Mouse (Mus musculus) kidney, embryonic 15.5 days (tissue): Measurements from ENCODE around the gene Keap1. TPM values are rescaled to one million over a fixed set of nuclear protein-coding genes. Genes with fewer than 3 reads are reported as not detected.
A peak's percentile ranks its signal among the peaks of the same experiment; 100 is the strongest.

Experiments used
- ATAC-seq: fragments of 200-750 bp; cut with Nextera tagmentation; replicated peaks from 2 replicates; pipeline ENCODE4 v1.8.0; 2017; ENCODE audit warnings: moderate TSS enrichment; ENCODE audit not compliant: low FRiP score
- H3K27ac ChIP-seq: fragments of 300-500 bp; sonication (generic); 2 replicates; pipeline ENCODE4 v1.5.1; 2015; ENCODE audit warnings: mild to moderate bottlenecking, inconsistent platforms
- H3K27me3 ChIP-seq: fragments of 300-500 bp; sonication (generic); 2 replicates; pipeline ENCODE4 v1.6.1; 2015; ENCODE audit warnings: inconsistent platforms
- H3K36me3 ChIP-seq: fragments of 300-500 bp; sonication (generic); 2 replicates; pipeline ENCODE4 v1.6.1; 2015; ENCODE audit warnings: inconsistent platforms
- H3K4me1 ChIP-seq: fragments of 300-500 bp; sonication (generic); 2 replicates; pipeline ENCODE4 v1.6.1; 2015; ENCODE audit warnings: inconsistent platforms
- H3K4me2 ChIP-seq: fragments of 300-500 bp; sonication (generic); 2 replicates; pipeline ENCODE4 v1.6.1; 2015; ENCODE audit warnings: moderate library complexity, mild to moderate bottlenecking, inconsistent platforms
- H3K4me3 ChIP-seq: fragments of 300-500 bp; sonication (generic); replicated peaks from 2 replicates; pipeline ENCODE4 v1.5.1; 2015; ENCODE audit warnings: mild to moderate bottlenecking, inconsistent platforms
- H3K9ac ChIP-seq: fragments of 300-500 bp; sonication (generic); 2 replicates; pipeline ENCODE4 v1.6.1; 2015; ENCODE audit warnings: mild to moderate bottlenecking, inconsistent platforms
- H3K9me3 ChIP-seq: fragments of 300-500 bp; sonication (generic); replicated peaks from 2 replicates; pipeline ENCODE4 v1.6.1; 2016; ENCODE audit warnings: inconsistent platforms
- WGBS: fragments of 180-500 bp; shearing (Covaris S2); methylation state at CpG from one replicate; pipeline ENCODE4 v1.1.7; 2015; ENCODE audit warnings: mixed read lengths; 5-methylcytosine and 5-hydroxymethylcytosine counted together
- polyA plus RNA-seq: library from polyadenylated mRNA; unstranded; fragments of >200 nt; fragmentation: Nextera tagmentation; extraction: Ambion mirVana; gene quantifications from 2 replicates; pipeline ENCODE4 v1.2.1, GENCODE M21; 2015

Gene Keap1
- polyA plus RNA-seq, 1 experiment from 2014 or later = 64.2 TPM

DNA sequence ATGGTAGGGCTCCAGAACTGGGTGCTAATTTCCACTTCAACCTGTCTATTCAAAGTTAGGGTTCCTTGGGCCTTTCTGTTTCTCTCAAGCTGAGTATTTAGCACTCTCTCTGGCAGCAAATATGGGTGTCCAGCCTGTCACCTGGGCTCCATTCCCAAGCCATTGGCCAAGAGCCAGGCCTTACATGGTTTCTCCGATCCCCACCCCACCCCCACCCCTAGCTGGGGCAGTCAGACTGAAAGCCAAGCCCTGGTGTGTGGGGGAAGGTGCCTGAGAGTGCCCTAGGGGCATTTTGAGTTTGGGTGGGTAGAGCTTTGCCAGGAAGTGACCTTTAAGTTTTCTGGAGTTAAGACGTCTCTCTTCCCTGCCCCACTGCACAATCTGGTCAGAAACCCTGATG is 54.4 kb downstream of the Keap1 start:
- ATAC-seq = no peak
- Histone ChIP-seq H3K4me3 (no peak overlapping the region; the same call in 1 of the 2 replicates), H3K36me3 (no peaks in the 10 kb centered on the region), H3K9me3 (no peaks in the 10 kb centered on the region), H3K27ac (no peak overlapping the region), H3K4me1 (peaks cover 44% of the 10 kb centered on the region), H3K4me2 (peak overlapping the region; percentile 79), H3K9ac (no peak overlapping the region; the same call in 1 of the 2 replicates), H3K27me3 (no peaks in the 10 kb centered on the region)
- WGBS = 20% methylated on average over 2 of the region's 2 CpGs

DNA sequence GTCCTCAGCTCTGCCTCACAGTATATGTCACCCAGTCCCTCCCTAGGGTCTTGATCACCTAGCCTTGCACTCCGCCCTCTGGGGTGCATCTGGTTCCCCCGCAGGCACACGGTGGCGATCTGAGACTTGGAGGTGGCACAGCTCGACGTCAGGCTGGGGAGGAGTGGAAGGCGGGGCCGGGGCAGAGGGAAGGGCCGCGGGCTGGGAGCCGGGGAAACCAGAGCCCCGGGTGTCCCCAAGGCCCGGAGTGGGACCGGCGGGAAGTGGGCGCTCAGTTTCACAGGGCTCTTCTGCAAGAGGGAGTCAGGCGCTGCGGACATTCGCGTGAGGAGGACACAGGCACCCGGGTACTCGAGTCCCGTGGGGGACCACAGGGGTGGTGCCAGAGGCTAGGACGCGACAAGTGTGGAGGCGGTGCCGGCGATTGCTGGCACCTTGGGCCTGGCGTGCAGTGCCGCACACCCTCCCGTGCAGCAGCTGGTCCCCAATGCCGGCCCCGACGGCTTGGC is 55.2 kb downstream of the Keap1 start:
- 6% methylated on average over 34 of the region's 34 CpGs for WGBS
- peak; percentile 57 for ATAC-seq
- H3K4me3 ChIP-seq = peak overlapping the region; percentile 44
- H3K9ac ChIP-seq = peak overlapping the region; percentile 46
- peak overlapping the region; percentile 79 for H3K4me2 ChIP-seq
- H3K27ac ChIP-seq = no peak overlapping the region
- no peaks in the 10 kb centered on the region for H3K27me3 ChIP-seq
- no peaks in the 10 kb centered on the region for H3K9me3 ChIP-seq
- H3K36me3 ChIP-seq = no peaks in the 10 kb centered on the region
- H3K4me1 ChIP-seq = peaks cover 44% of the 10 kb centered on the region

DNA sequence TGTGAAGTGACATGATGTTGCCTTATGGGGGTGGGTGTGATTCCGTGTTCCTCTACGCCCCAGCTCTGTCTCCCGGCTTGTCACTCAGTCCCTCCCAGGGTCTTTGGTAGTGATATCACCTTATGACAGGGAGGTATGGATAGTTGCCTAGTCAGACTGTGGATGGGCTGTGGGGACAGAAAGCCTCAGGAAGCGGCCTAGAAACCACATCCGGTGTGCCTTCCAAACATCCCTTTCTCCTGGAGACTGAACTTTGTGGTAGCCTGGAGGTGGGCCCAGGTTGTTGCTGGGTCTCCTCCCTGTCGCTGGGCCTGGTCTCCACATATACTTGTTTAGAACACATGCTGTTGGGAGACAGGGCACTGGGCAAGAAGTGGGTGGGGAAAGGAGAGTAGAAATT is 55.7 kb downstream of the Keap1 start:
- Histone ChIP-seq H3K36me3 (no peaks in the 10 kb centered on the region), H3K9ac (no peak overlapping the region), H3K4me3 (peak overlapping the region; percentile 44; the same call in 1 of the 2 replicates), H3K27me3 (no peaks in the 10 kb centered on the region), H3K9me3 (no peaks in the 10 kb centered on the region), H3K4me1 (peaks cover 44% of the 10 kb centered on the region), H3K27ac (no peak overlapping the region), H3K4me2 (peak overlapping the region; percentile 79; the same call in 1 of the 2 replicates)
- WGBS = 84% methylated on average over 6 of the region's 6 CpGs
- ATAC-seq = no peak

DNA sequence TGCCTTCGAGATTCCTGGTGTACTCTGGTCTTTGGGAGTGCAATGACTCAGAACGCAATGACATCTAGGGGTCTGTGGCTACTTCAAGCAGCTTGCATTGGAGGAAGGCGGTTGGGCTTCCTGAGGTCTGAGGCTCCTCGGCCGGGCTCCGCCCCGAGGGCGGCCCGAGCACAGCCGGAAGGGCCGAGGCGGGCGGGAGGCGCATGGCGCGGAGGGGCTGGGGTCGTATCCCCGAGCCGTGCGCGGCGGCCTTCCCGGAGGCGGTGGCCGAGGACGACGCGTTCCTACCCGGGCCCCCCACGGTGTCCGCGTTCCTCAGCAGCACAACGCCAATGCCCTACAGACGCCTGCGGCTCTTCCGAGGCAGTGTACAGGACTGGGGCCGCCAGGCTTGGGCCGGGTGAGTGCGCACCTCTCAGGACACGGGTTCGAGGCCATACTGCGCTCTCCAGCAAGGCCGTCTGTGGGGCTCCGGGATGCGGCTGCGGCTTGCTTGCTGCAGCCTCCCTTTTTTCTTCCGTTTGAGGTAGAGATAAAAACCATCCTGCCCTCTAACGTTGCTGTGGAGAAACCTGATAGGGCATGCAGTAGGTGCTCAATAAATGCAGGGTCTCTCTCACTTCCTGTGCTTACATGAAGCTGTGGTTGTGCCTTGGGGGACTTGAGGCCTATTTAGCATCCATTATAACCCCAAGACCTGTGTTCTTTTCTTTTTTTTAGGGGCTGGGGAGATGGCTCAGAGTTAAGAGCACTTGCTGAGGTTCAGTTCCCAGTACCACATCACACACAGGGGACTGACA is 57.5 kb downstream of the Keap1 start:
- no peaks in the 10 kb centered on the region for H3K27me3 ChIP-seq
- peak overlapping the region; percentile 55 for H3K9ac ChIP-seq
- H3K4me1 ChIP-seq = peaks cover 41% of the 10 kb centered on the region
- peak overlapping the region; percentile 52 for H3K4me3 ChIP-seq
- peak overlapping the region; percentile 54 for H3K27ac ChIP-seq
- H3K4me2 ChIP-seq = peak overlapping the region; percentile 78
- no peaks in the 10 kb centered on the region for H3K9me3 ChIP-seq
- ATAC-seq = peak; percentile 61
- 7% methylated on average over 48 of the region's 48 CpGs for WGBS
- H3K36me3 ChIP-seq = no peaks in the 10 kb centered on the region

DNA sequence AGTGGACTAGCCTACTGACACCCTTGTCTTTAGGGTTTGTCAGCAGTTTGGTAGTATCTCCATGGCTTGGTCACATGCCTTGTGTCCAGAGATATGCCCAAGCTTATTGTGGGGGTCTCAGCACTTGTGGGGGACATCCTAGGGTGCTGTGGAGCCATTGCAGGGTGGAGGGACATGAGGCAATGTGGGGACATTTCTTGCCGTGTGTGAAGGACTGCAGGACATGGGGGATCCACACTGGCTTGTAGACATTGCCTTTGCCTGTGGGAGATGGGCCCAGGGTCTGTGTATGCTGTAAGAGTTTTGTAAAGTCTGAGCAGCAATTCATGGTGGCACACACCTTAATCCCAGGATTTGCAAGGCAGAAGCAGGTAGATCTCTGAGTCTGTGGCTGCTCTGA is 58.3 kb downstream of the Keap1 start:
- 52% methylated on average over 1 of the region's 1 CpGs for WGBS
- H3K9ac ChIP-seq = 0 out of 2 replicates have a peak overlapping the region, but pooled peaks have one; percentile 55

DNA sequence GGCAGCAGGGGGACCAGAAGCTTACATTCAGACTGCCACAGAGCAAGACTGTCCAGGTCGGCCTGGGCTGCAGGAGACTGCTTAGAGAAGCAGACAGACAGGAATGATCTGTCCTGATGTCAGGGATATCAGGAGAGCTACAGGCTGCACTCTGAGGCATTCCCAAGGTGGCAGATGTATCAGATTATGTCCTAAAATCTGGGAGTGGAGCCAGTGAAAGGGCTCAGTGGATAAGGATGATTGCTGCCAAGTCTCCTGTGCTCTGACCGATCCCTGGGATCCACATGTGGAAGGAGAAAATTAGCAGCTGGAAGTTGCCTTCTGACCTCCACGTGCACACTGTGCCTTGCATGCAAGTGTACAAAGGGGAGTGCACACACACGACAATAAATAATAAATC is 58.8 kb downstream of the Keap1 start:
- Histone ChIP-seq H3K9me3 (no peaks in the 10 kb centered on the region), H3K4me2 (no peak overlapping the region), H3K4me3 (no peak overlapping the region), H3K4me1 (peaks cover 30% of the 10 kb centered on the region), H3K9ac (no peak overlapping the region), H3K27ac (no peak overlapping the region), H3K27me3 (no peaks in the 10 kb centered on the region), H3K36me3 (no peaks in the 10 kb centered on the region)
- WGBS = 54% methylated on average over 4 of the region's 4 CpGs
- no peak for ATAC-seq

More for the DNA sequence above, 58.3 kb downstream of the Keap1 start:
- H3K27ac ChIP-seq = 0 out of 2 replicates have a peak overlapping the region, but pooled peaks have one; percentile 54
- no peak overlapping the region for H3K4me3 ChIP-seq
- ATAC-seq = no peak
- H3K36me3 ChIP-seq = no peaks in the 10 kb centered on the region
- no peaks in the 10 kb centered on the region for H3K27me3 ChIP-seq
- peak overlapping the region; percentile 78; the same call in 1 of the 2 replicates for H3K4me2 ChIP-seq
- no peaks in the 10 kb centered on the region for H3K9me3 ChIP-seq
- H3K4me1 ChIP-seq = peaks cover 34% of the 10 kb centered on the region

Other genes starting within 250 kb of the Keap1 start
- gene Mrpl4, start 236.6 kb downstream of the Keap1 start, polyA plus RNA-seq = 140 and 143 TPM in 2 replicates
- 10.8 and 13.7 TPM in 2 replicates for gene Icam1, start 223.4 kb downstream of the Keap1 start, polyA plus RNA-seq
- 2.0 and 2.7 TPM in 2 replicates for gene Icam4, start 210.0 kb downstream of the Keap1 start, polyA plus RNA-seq
- 0.18 and 0.38 TPM in 2 replicates for gene Icam5, start 207.3 kb downstream of the Keap1 start, polyA plus RNA-seq
- gene Zglp1, start 172.3 kb downstream of the Keap1 start, polyA plus RNA-seq = 1.6 and 1.8 TPM in 2 replicates
- 0.45 and 0.86 TPM in 2 replicates for gene Gm49373, start 166.3 kb downstream of the Keap1 start, polyA plus RNA-seq
- gene Fdx1l, start 165.7 kb downstream of the Keap1 start, polyA plus RNA-seq = 53.9 and 61.0 TPM in 2 replicates
- 2.2 and 3.0 TPM in 2 replicates for gene Gm38431, start 147.4 kb downstream of the Keap1 start, polyA plus RNA-seq
- 67.9 and 76.3 TPM in 2 replicates for gene Raver1, start 147.4 kb downstream of the Keap1 start, polyA plus RNA-seq
- gene Tyk2, start 108.1 kb downstream of the Keap1 start, polyA plus RNA-seq = 12.7 and 15.5 TPM in 2 replicates
- gene Cdc37, start 89.4 kb downstream of the Keap1 start, polyA plus RNA-seq = 332 and 351 TPM in 2 replicates
- 12.6 and 12.7 TPM in 2 replicates for gene Pde4a, start 73.6 kb downstream of the Keap1 start, polyA plus RNA-seq
- 0.19 TPM in 1 of 2 replicates, not detected in the other for gene S1pr5, start 9.1 kb upstream of the Keap1 start, polyA plus RNA-seq
- 42.7 and 49.5 TPM in 2 replicates for gene Atg4d, start 25.9 kb upstream of the Keap1 start, polyA plus RNA-seq
- gene Kri1, start 48.6 kb upstream of the Keap1 start, polyA plus RNA-seq = 13.8 and 19.8 TPM in 2 replicates
- gene Cdkn2d, start 52.0 kb upstream of the Keap1 start, polyA plus RNA-seq = 51.2 and 51.5 TPM in 2 replicates
- gene Ap1m2, start 73.0 kb upstream of the Keap1 start, polyA plus RNA-seq = 35.9 and 37.1 TPM in 2 replicates
- gene Slc44a2, start 81.3 kb upstream of the Keap1 start, polyA plus RNA-seq = 85.4 and 97.1 TPM in 2 replicates
- gene Ilf3, start 128.5 kb upstream of the Keap1 start, polyA plus RNA-seq = 208 and 221 TPM in 2 replicates
- 56.5 and 63.3 TPM in 2 replicates for gene Qtrt1, start 172.5 kb upstream of the Keap1 start, polyA plus RNA-seq
- 75.3 and 79.1 TPM in 2 replicates for gene Dnm2, start 185.5 kb upstream of the Keap1 start, polyA plus RNA-seq